Mouse (Mus musculus) embryonic facial prominence, embryonic 12.5 days (tissue): Measurements from ENCODE around the gene Ppp4r1. TPM values are rescaled to one million over a fixed set of nuclear protein-coding genes. Genes with fewer than 3 reads are reported as not detected.
A peak's percentile ranks its signal among the peaks of the same experiment; 100 is the strongest.

Source experiments
- ATAC-seq: fragments of 200-750 bp; cut with Nextera tagmentation; 2 replicates; pipeline ENCODE4 v1.8.0; 2017; ENCODE audit not compliant: insufficient number of reproducible peaks, insufficient read depth, low FRiP score, low TSS enrichment
- H3K27ac ChIP-seq: fragments of 300-500 bp; sonication (generic); 2 replicates; pipeline ENCODE4 v1.5.1; 2016; ENCODE audit warnings: mild to moderate bottlenecking
- H3K27me3 ChIP-seq: fragments of 300-500 bp; sonication (generic); 2 replicates; pipeline ENCODE4 v1.6.1; 2016; ENCODE audit warnings: mild to moderate bottlenecking, moderate library complexity
- H3K36me3 ChIP-seq: fragments of 300-500 bp; sonication (generic); 2 replicates; pipeline ENCODE4 v1.6.1; 2016; ENCODE audit warnings: mild to moderate bottlenecking
- H3K4me1 ChIP-seq: fragments of 300-500 bp; sonication (generic); 2 replicates; pipeline ENCODE4 v1.6.1; 2016
- H3K4me2 ChIP-seq: fragments of 300-500 bp; sonication (generic); replicated peaks from 2 replicates; pipeline ENCODE4 v1.6.1; 2016; ENCODE audit warnings: mild to moderate bottlenecking, moderate library complexity
- H3K4me3 ChIP-seq: fragments of 300-500 bp; sonication (generic); 2 replicates; pipeline ENCODE4 v1.5.1; 2016; ENCODE audit warnings: mild to moderate bottlenecking
- H3K9ac ChIP-seq: fragments of 300-500 bp; sonication (generic); 2 replicates; pipeline ENCODE4 v1.6.1; 2016; ENCODE audit warnings: mild to moderate bottlenecking, moderate library complexity
- H3K9me3 ChIP-seq: fragments of 300-500 bp; sonication (generic); 2 replicates; pipeline ENCODE4 v1.6.1; 2016; ENCODE audit warnings: mild to moderate bottlenecking, moderate library complexity
- WGBS: fragments of 180-500 bp; shearing (Covaris S2); methylation state at CpG from one replicate; pipeline ENCODE4 v1.1.7; 2016; 5-methylcytosine and 5-hydroxymethylcytosine counted together
- polyA plus RNA-seq: library from polyadenylated mRNA; unstranded; fragments of >200 nt; fragmentation: Nextera tagmentation; extraction: Ambion mirVana; gene quantifications from 2 replicates; pipeline ENCODE4 v1.2.1, GENCODE M21; 2016

The Ppp4r1 gene
- polyA plus RNA-seq, 1 experiment from 2014 or later = 54.5 TPM

- Histone ChIP-seq H3K27me3 (no peaks in the 10 kb centered on the region), H3K4me2 (no peak overlapping the region), H3K9me3 (no peaks in the 10 kb centered on the region), H3K4me1 (no peaks in the 10 kb centered on the region), H3K4me3 (no peak overlapping the region), H3K9ac (no peak overlapping the region), H3K27ac (no peak overlapping the region), H3K36me3 (peaks cover 20% of the 10 kb centered on the region)
- no peak for ATAC-seq
- 75% methylated on average over 3 of the region's 3 CpGs for whole genome bisulfite sequencing
Observed at GRCm38 (mm10) chr17:65866201-65866600, 83.8 kb downstream of the Ppp4r1 start.

- H3K9ac ChIP-seq = no peak overlapping the region
Observed at GRCm38 (mm10) chr17:65867996-65868395, 85.6 kb downstream of the Ppp4r1 start.

GRCm38 (mm10) chr17:65869720-65870119 lies 87.3 kb downstream of the Ppp4r1 start:
- no peak overlapping the region for H3K9ac ChIP-seq
- no peak for ATAC-seq
- WGBS = 88% methylated on average over 10 of the region's 10 CpGs
- H3K4me1 ChIP-seq = peaks cover 13% of the 10 kb centered on the region
- H3K27me3 ChIP-seq = no peaks in the 10 kb centered on the region
- H3K36me3 ChIP-seq = 0 out of 2 replicates have a peak, but pooled peaks cover 7% of the 10 kb centered on the region
- H3K9me3 ChIP-seq = no peaks in the 10 kb centered on the region
- no peak overlapping the region for H3K4me3 ChIP-seq
- H3K4me2 ChIP-seq = no peak overlapping the region
- no peak overlapping the region for H3K27ac ChIP-seq

More at GRCm38 (mm10) chr17:65867996-65868395, 85.6 kb downstream of the Ppp4r1 start:
- no peak for ATAC-seq
- H3K27ac ChIP-seq = no peak overlapping the region
- H3K27me3 ChIP-seq = no peaks in the 10 kb centered on the region
- WGBS = 93% methylated on average over 5 of the region's 5 CpGs
- H3K4me1 ChIP-seq = peaks cover 13% of the 10 kb centered on the region
- H3K36me3 ChIP-seq = peaks cover 15% of the 10 kb centered on the region
- H3K4me2 ChIP-seq = no peak overlapping the region
- no peak overlapping the region for H3K4me3 ChIP-seq
- no peaks in the 10 kb centered on the region for H3K9me3 ChIP-seq

- ATAC-seq = no peak
- 39% methylated on average over 4 of the region's 4 CpGs for WGBS
- no peak overlapping the region for H3K4me3 ChIP-seq
Observed at GRCm38 (mm10) chr17:65870146-65870545, 87.8 kb downstream of the Ppp4r1 start.

GRCm38 (mm10) chr17:65871641-65872041 lies 89.3 kb downstream of the Ppp4r1 start:
- Histone ChIP-seq H3K4me3 (no peak overlapping the region), H3K4me2 (no peak overlapping the region), H3K9me3 (no peaks in the 10 kb centered on the region), H3K4me1 (peaks cover 13% of the 10 kb centered on the region), H3K9ac (no peak overlapping the region), H3K27me3 (no peaks in the 10 kb centered on the region), H3K36me3 (0 out of 2 replicates have a peak, but pooled peaks cover 7% of the 10 kb centered on the region), H3K27ac (peak overlapping the region; percentile 46)
- 24% methylated on average over 5 of the region's 5 CpGs for WGBS
- ATAC-seq = no peak

More at GRCm38 (mm10) chr17:65870146-65870545, 87.8 kb downstream of the Ppp4r1 start:
- Histone ChIP-seq H3K4me2 (no peak overlapping the region), H3K9ac (no peak overlapping the region), H3K36me3 (0 out of 2 replicates have a peak, but pooled peaks cover 7% of the 10 kb centered on the region), H3K27me3 (no peaks in the 10 kb centered on the region), H3K27ac (no peak overlapping the region), H3K4me1 (peaks cover 13% of the 10 kb centered on the region), H3K9me3 (no peaks in the 10 kb centered on the region)

GRCm38 (mm10) chr17:65872051-65872450 lies 89.7 kb downstream of the Ppp4r1 start:
- Histone ChIP-seq H3K4me3 (no peak overlapping the region), H3K9me3 (no peaks in the 10 kb centered on the region), H3K9ac (no peak overlapping the region), H3K4me1 (peaks cover 15% of the 10 kb centered on the region), H3K36me3 (0 out of 2 replicates have a peak, but pooled peaks cover 6% of the 10 kb centered on the region), H3K27ac (peak overlapping the region; percentile 46), H3K4me2 (no peak overlapping the region), H3K27me3 (no peaks in the 10 kb centered on the region)
- 51% methylated on average over 6 of the region's 6 CpGs for WGBS
- no peak for ATAC-seq

GRCm38 (mm10) chr17:65872652-65873051 lies 90.3 kb downstream of the Ppp4r1 start:
- Histone ChIP-seq H3K4me2 (no peak overlapping the region), H3K9me3 (no peaks in the 10 kb centered on the region), H3K27ac (peak overlapping the region; percentile 46; the same call in 1 of the 2 replicates), H3K9ac (no peak overlapping the region), H3K4me1 (peaks cover 16% of the 10 kb centered on the region), H3K4me3 (no peak overlapping the region), H3K36me3 (0 out of 2 replicates have a peak, but pooled peaks cover under 1% of the 10 kb centered on the region), H3K27me3 (no peaks in the 10 kb centered on the region)
- no peak for ATAC-seq
- 38% methylated on average over 6 of the region's 6 CpGs for WGBS

- H3K27me3 ChIP-seq = no peaks in the 10 kb centered on the region
- H3K9me3 ChIP-seq = no peaks in the 10 kb centered on the region
- ATAC-seq = no peak
- no peak overlapping the region for H3K27ac ChIP-seq
- H3K4me1 ChIP-seq = peaks cover 16% of the 10 kb centered on the region
- no peak overlapping the region for H3K4me2 ChIP-seq
- H3K9ac ChIP-seq = no peak overlapping the region
- 82% methylated on average over 4 of the region's 4 CpGs for WGBS
- H3K4me3 ChIP-seq = no peak overlapping the region
- H3K36me3 ChIP-seq = no peaks in the 10 kb centered on the region
Observed at GRCm38 (mm10) chr17:65873156-65873555, 90.8 kb downstream of the Ppp4r1 start.

GRCm38 (mm10) chr17:65873834-65874233 lies 91.5 kb downstream of the Ppp4r1 start:
- no peak for ATAC-seq
- no peak overlapping the region for H3K4me3 ChIP-seq
- no peak overlapping the region for H3K9ac ChIP-seq
- no peaks in the 10 kb centered on the region for H3K9me3 ChIP-seq
- H3K27me3 ChIP-seq = no peaks in the 10 kb centered on the region
- no peaks in the 10 kb centered on the region for H3K36me3 ChIP-seq
- H3K4me2 ChIP-seq = no peak overlapping the region
- no peak overlapping the region for H3K27ac ChIP-seq
- WGBS = 91% methylated on average over 11 of the region's 11 CpGs
- H3K4me1 ChIP-seq = peaks cover 16% of the 10 kb centered on the region

GRCm38 (mm10) chr17:65877026-65877425 lies 94.7 kb downstream of the Ppp4r1 start:
- Histone ChIP-seq H3K4me2 (no peak overlapping the region), H3K9ac (0 out of 2 replicates have a peak overlapping the region, but pooled peaks have one; percentile 3), H3K4me1 (peaks cover 13% of the 10 kb centered on the region), H3K27ac (no peak overlapping the region), H3K4me3 (no peak overlapping the region), H3K9me3 (no peaks in the 10 kb centered on the region), H3K36me3 (no peaks in the 10 kb centered on the region), H3K27me3 (no peaks in the 10 kb centered on the region)
- 54% methylated on average over 6 of the region's 6 CpGs for WGBS
- no peak for ATAC-seq

GRCm38 (mm10) chr17:65884061-65884669 lies 101.8 kb downstream of the Ppp4r1 start:
- peaks cover 16% of the 10 kb centered on the region; the same call in 1 of the 2 replicates for H3K4me1 ChIP-seq
- ATAC-seq = peak; percentile 16; the same call in 1 of the 2 replicates
- WGBS = under 1% methylated on average over 55 of the region's 56 CpGs

GRCm38 (mm10) chr17:65884691-65885397 lies 102.5 kb downstream of the Ppp4r1 start:
- H3K4me1 ChIP-seq = peaks cover 16% of the 10 kb centered on the region; the same call in 1 of the 2 replicates
- ATAC-seq = peak; percentile 100
- H3K36me3 ChIP-seq = no peaks in the 10 kb centered on the region
- no peaks in the 10 kb centered on the region for H3K27me3 ChIP-seq
- H3K4me3 ChIP-seq = peak overlapping the region; percentile 87
- H3K4me2 ChIP-seq = peak overlapping the region; percentile 89
- H3K27ac ChIP-seq = peak overlapping the region; percentile 98
- WGBS = under 1% methylated on average over 67 of the region's 67 CpGs
- peak overlapping the region; percentile 83 for H3K9ac ChIP-seq
- no peaks in the 10 kb centered on the region for H3K9me3 ChIP-seq

More at GRCm38 (mm10) chr17:65884061-65884669, 101.8 kb downstream of the Ppp4r1 start:
- Histone ChIP-seq H3K4me2 (peak overlapping the region; percentile 89), H3K27ac (peak overlapping the region; percentile 98), H3K4me3 (peak overlapping the region; percentile 87), H3K36me3 (no peaks in the 10 kb centered on the region), H3K9me3 (no peaks in the 10 kb centered on the region), H3K9ac (peak overlapping the region; percentile 83), H3K27me3 (no peaks in the 10 kb centered on the region)
